Mouse (Mus musculus) lung, adult 2 months (tissue): Measurements from ENCODE around the gene Mbnl2.

ENCODE experiments used
- CTCF ChIP-seq: fragments of 200-500 bp; IDR thresholded peaks from 2 replicates; pipeline ENCODE4 v1.5.1; 2011; ENCODE audit warnings: mild to moderate bottlenecking, low read length, control low read depth; ENCODE audit not compliant: insufficient read depth
- POLR2A ChIP-seq: fragments of 200-500 bp; IDR thresholded peaks from 2 replicates; pipeline ENCODE4 v1.6.1; 2011; ENCODE audit warnings: low read depth, mild to moderate bottlenecking, control low read depth, low read length, borderline replicate concordance; ENCODE audit errors: extremely low read depth

GRCm38 (mm10) chr14:120394827-120395226 lies 119.4 kb downstream of the Mbnl2 start:
- no peak for TF ChIP-seq CTCF
- no peak for TF ChIP-seq POLR2A
